Mouse (Mus musculus): ENCODE measurements around the gene 1700018B08Rik. TPM values are rescaled to one million over a fixed set of nuclear protein-coding genes. Genes with fewer than 3 reads are reported as not detected.

1700018B08Rik gene
- polyA plus RNA-seq, 1 experiment from 2014 or later = not detected

DNA sequence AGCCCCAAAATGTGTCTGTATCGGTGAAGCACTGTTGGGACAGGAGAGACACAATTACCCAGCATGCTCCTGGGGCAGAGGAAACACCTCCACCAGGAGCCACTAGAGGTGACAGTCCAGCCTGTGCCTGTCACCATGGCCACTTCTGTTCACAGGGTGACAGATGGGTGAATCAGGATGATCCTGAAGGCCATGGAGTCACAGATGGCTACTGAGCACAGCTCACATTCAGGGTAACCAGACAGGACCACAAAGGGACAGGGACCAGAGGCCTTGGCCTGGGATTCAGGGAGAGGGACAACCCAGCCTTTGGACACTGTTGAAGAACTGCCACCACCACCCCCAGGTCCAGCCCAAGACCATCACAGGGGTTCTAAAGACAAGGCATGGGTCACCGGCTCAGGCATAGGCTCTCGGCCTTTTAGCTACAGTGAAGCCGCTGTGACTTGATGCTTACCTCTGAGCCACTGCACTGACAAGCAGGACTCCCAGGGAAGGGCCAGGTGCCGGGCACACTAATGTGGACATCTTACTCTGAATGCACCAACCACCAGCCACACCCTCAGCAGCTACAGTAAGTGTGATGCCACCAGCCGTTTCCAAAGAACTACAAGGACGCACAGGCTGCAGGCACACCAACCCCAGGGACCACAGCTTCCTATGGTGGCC lies 16.4 kb upstream of the 1700018B08Rik start:
- Histone ChIP-seq H3K4me1 (peaks cover 19% of the 10 kb centered on the region), H3K27ac (replicated peaks) (no peak overlapping the region), H3K4me2 (no peak overlapping the region), H3K4me3 (no peak overlapping the region), H3K9me3 (no peaks in the 10 kb centered on the region), H3K36me3 (peaks cover 49% of the 10 kb centered on the region), H3K9ac (no peak overlapping the region), H3K27me3 (replicated peaks) (no peaks in the 10 kb centered on the region)
- 89% methylated on average over 7 of the region's 7 CpGs for WGBS
- ATAC-seq (ENCODE audit: extremely low read depth, insufficient number of reproducible peaks, low FRiP score, low TSS enrichment) = no peak

DNA sequence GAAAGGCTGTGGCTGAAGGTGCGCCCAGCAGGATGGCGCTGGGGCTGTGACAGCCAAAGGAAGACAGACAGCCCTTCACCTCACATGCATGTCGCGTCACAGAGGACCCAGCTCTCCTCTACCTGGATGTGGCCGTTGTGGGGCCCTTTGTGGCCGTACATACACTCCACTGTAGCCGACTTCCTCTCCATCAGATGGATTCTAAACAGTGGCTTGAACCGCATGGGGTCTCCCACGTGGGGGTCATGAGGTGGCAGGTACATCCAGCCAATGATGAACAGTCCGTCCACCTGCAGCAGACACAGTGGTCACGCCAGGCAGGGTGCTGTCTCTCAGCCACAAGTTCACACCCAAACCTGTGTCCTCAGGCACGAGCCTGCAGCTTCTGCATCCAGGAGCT lies 15.7 kb upstream of the 1700018B08Rik start:
- no peaks in the 10 kb centered on the region for H3K27me3 ChIP-seq (replicated peaks)
- no peak overlapping the region for H3K4me2 ChIP-seq
- H3K4me1 ChIP-seq = peaks cover 19% of the 10 kb centered on the region
- peaks cover 52% of the 10 kb centered on the region for H3K36me3 ChIP-seq
- H3K9ac ChIP-seq = no peak overlapping the region
- H3K27ac ChIP-seq (replicated peaks) = no peak overlapping the region
- H3K4me3 ChIP-seq = no peak overlapping the region
- ATAC-seq (ENCODE audit: extremely low read depth, insufficient number of reproducible peaks, low FRiP score, low TSS enrichment) = no peak
- WGBS = 89% methylated on average over 12 of the region's 12 CpGs
- no peaks in the 10 kb centered on the region for H3K9me3 ChIP-seq

GRCm38 (mm10) chr8:121558538-121558937 lies 14.4 kb upstream of the 1700018B08Rik start:
- no peak for ATAC-seq (ENCODE audit: extremely low read depth, insufficient number of reproducible peaks, low FRiP score, low TSS enrichment)
- H3K36me3 ChIP-seq = peaks cover 55% of the 10 kb centered on the region

DNA sequence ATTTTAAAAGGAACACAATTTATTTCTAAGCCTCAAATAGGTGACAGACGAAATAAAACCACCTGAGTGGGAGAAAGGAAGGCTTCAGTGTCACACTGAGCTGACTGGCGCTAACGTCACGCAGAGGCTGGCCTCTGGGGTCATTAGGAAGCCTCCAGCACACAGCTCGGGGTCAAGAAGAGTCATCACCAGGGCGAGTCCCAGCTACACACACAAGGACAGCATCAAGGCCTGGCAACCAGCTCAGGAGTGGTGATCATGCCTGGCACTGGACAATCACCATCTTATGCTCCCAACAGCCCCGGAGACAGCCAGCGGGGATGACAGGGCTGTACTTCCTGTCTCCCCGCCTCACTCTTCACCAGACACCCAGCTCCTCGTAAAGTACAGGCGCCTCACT lies 13.6 kb upstream of the 1700018B08Rik start:
- Histone ChIP-seq H3K27ac (replicated peaks) (no peak overlapping the region), H3K27me3 (replicated peaks) (no peaks in the 10 kb centered on the region), H3K4me3 (no peak overlapping the region), H3K36me3 (peaks cover 63% of the 10 kb centered on the region), H3K9me3 (no peaks in the 10 kb centered on the region), H3K9ac (no peak overlapping the region), H3K4me2 (no peak overlapping the region), H3K4me1 (peaks cover 7% of the 10 kb centered on the region)
- WGBS = 83% methylated on average over 11 of the region's 11 CpGs
- no peak for ATAC-seq (ENCODE audit: extremely low read depth, insufficient number of reproducible peaks, low FRiP score, low TSS enrichment)

More at GRCm38 (mm10) chr8:121558538-121558937, 14.4 kb upstream of the 1700018B08Rik start:
- 85% methylated on average over 16 of the region's 16 CpGs for WGBS
- Histone ChIP-seq H3K9ac (no peak overlapping the region), H3K9me3 (no peaks in the 10 kb centered on the region), H3K27me3 (replicated peaks) (no peaks in the 10 kb centered on the region), H3K4me2 (no peak overlapping the region), H3K4me3 (no peak overlapping the region), H3K4me1 (peaks cover 15% of the 10 kb centered on the region), H3K27ac (replicated peaks) (no peak overlapping the region)

DNA sequence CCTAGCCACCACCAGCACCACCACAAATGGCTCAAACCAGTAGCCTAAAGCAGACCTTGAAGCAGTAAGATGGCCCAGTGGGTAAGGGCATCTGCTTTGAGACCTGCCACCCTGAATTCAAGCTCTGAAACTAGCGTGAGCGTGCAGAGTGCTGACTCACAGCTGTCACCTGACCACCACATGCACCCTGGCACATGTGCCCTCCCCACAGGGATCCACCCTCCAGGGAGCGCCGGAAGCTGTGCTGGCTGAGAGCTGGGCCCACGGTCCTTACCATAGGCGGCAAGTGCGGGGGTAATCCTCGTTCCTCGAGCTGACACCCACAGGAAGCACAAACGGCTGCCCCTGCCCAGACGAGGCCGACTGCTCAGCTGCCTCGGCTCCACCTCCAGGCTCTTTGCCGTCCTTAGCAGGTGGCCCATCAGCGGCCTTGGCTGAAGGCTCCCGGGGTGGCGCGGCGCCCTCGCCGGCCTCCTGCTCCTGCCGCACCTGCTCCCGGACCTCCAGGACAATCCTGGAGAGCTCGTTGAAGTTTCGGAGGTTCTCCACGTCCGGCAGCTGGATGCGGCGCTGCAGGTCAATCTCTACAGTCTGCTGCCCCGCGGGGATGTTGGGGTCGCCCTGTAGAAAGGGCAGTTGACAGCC lies 9.8 kb upstream of the 1700018B08Rik start:
- Histone ChIP-seq H3K9ac (no peak overlapping the region), H3K9me3 (no peaks in the 10 kb centered on the region), H3K4me1 (peaks cover 18% of the 10 kb centered on the region), H3K4me3 (no peak overlapping the region), H3K36me3 (peaks cover 78% of the 10 kb centered on the region), H3K4me2 (no peak overlapping the region), H3K27ac (replicated peaks) (no peak overlapping the region), H3K27me3 (replicated peaks) (no peaks in the 10 kb centered on the region)
- WGBS = 95% methylated on average over 32 of the region's 32 CpGs
- no peak for ATAC-seq (ENCODE audit: extremely low read depth, insufficient number of reproducible peaks, low FRiP score, low TSS enrichment)

- 88% methylated on average over 9 of the region's 9 CpGs for WGBS
- Histone ChIP-seq H3K4me1 (peaks cover 18% of the 10 kb centered on the region), H3K27ac (replicated peaks) (no peak overlapping the region), H3K36me3 (peaks cover 63% of the 10 kb centered on the region), H3K4me3 (no peak overlapping the region), H3K4me2 (no peak overlapping the region), H3K27me3 (replicated peaks) (no peaks in the 10 kb centered on the region), H3K9me3 (no peaks in the 10 kb centered on the region), H3K9ac (no peak overlapping the region)
- ATAC-seq (ENCODE audit: extremely low read depth, insufficient number of reproducible peaks, low FRiP score, low TSS enrichment) = no peak
These were observed 8.4 kb upstream of the 1700018B08Rik start for GRCm38 (mm10) chr8:121552506-121552905.

DNA sequence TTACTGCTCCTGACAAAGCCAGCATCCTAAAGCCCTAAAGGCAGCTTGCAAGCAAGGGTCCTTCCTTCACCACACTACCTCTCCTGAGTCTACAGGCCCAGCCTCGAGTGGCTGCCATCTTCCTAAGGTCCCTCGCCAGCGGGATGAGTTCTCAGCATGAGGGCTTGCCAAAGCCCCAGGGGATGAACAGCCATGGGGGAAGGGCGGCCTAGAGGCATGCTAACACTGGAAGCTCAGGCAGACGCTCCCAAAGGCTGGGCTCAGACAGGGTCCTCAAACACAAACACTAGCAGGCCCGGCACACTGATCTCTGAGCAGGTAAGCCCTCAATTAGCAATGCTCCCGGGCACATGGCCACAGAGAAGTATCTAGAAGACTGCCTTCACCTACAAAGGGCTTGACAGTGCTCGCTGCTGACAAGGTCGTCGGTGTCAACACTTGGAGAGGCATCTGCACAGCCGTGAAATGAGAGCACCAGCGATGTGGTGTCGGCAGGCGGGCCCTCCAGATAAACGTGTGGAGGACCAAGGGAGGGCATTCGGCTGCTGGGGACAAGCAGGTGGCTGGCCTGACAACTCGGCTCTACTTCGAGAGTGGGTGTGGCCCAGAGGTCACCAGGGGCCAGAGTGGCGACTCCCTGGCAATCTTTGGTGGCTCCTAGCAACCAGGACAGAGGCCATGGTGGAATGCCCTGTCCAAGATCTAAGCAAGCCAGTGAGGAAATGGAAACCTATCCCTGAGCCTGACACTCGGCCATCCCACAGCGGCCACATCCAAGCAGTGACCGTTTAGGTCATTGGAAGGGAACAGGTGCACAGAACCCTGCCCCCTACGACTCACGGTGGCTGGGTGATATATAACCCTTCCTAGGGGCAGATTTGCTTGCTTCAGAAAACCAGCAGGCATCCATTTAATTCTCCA lies 7.2 kb upstream of the 1700018B08Rik start:
- Histone ChIP-seq H3K27ac (replicated peaks) (no peak overlapping the region), H3K36me3 (peaks cover 62% of the 10 kb centered on the region), H3K9me3 (no peaks in the 10 kb centered on the region), H3K9ac (no peak overlapping the region), H3K27me3 (replicated peaks) (no peaks in the 10 kb centered on the region; the same call in 1 of the 2 replicates), H3K4me3 (no peak overlapping the region), H3K4me1 (peaks cover 18% of the 10 kb centered on the region), H3K4me2 (no peak overlapping the region)
- 53% methylated on average over 24 of the region's 24 CpGs for WGBS
- ATAC-seq (ENCODE audit: extremely low read depth, insufficient number of reproducible peaks, low FRiP score, low TSS enrichment) = no peak

DNA sequence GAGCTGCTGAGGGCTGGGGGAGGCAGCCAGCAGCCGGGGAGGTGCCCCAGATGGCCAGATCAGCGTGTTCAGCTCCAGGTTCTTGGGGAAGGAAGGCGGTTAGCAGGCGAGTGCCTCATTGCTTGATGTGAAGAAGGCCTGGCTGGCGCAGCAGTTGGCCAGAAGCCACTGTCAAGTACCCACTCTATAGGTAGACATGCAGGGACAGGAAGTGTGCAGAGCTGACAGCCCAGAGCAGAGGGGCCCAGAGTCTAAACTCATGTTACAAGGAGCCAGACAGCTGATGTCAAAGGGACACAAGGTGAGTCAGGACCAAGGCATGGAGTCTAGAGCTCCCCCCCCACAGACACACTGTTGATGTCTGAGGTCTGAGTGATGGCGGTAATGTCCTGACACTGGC lies 5.9 kb upstream of the 1700018B08Rik start:
- Histone ChIP-seq H3K9me3 (no peaks in the 10 kb centered on the region), H3K27ac (replicated peaks) (no peak overlapping the region), H3K4me1 (peaks cover 18% of the 10 kb centered on the region), H3K4me3 (no peak overlapping the region), H3K27me3 (replicated peaks) (peaks cover 12% of the 10 kb centered on the region), H3K9ac (no peak overlapping the region), H3K4me2 (no peak overlapping the region), H3K36me3 (peaks cover 52% of the 10 kb centered on the region)
- WGBS = 77% methylated on average over 6 of the region's 6 CpGs
- ATAC-seq (ENCODE audit: extremely low read depth, insufficient number of reproducible peaks, low FRiP score, low TSS enrichment) = no peak

- H3K36me3 ChIP-seq = peaks cover 23% of the 10 kb centered on the region
- no peaks in the 10 kb centered on the region for H3K9me3 ChIP-seq
- no peak overlapping the region for H3K4me3 ChIP-seq
- H3K4me2 ChIP-seq = no peak overlapping the region
- no peak overlapping the region for H3K9ac ChIP-seq
- no peak for ATAC-seq (ENCODE audit: extremely low read depth, insufficient number of reproducible peaks, low FRiP score, low TSS enrichment)
- WGBS = 5% methylated on average over 7 of the region's 7 CpGs
- H3K4me1 ChIP-seq = peaks cover 21% of the 10 kb centered on the region
- H3K27ac ChIP-seq (replicated peaks) = no peak overlapping the region
- peaks cover 35% of the 10 kb centered on the region for H3K27me3 ChIP-seq (replicated peaks)
These were observed 3.0 kb upstream of the 1700018B08Rik start for GRCm38 (mm10) chr8:121547132-121547531.

GRCm38 (mm10) chr8:121544936-121545335 lies 816 bp upstream of the 1700018B08Rik start:
- H3K4me1 ChIP-seq = peaks cover 3% of the 10 kb centered on the region; the same call in 1 of the 2 replicates
- H3K9ac ChIP-seq = no peak overlapping the region
- peaks cover under 1% of the 10 kb centered on the region; the same call in 1 of the 2 replicates for H3K36me3 ChIP-seq
- WGBS = 40% methylated on average over 11 of the region's 11 CpGs
- no peak overlapping the region for H3K27ac ChIP-seq (replicated peaks)
- ATAC-seq (ENCODE audit: extremely low read depth, insufficient number of reproducible peaks, low FRiP score, low TSS enrichment) = no peak
- no peak overlapping the region for H3K4me2 ChIP-seq
- no peaks in the 10 kb centered on the region; the same call in 1 of the 2 replicates for H3K9me3 ChIP-seq
- peaks cover 43% of the 10 kb centered on the region for H3K27me3 ChIP-seq (replicated peaks)
- no peak overlapping the region for H3K4me3 ChIP-seq

DNA sequence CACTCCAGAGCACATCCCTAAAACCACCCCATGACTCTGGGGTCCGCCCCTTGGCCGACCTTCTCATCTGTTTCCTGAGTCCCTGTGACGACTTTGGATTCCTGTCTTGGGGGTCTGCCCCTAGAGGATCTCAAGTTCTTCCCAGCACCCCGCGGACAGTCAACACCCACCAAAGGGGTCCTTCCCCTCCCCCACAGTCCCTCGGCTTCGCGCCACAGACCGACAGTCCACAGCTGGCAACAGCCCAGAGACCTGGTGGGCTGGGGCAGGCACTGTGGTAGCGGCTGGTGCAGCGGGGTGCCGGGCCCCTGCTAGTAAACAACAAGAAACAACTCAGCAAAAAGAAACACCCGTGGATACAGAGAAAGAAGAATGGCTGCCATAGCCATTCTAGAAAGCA lies 1.2 kb downstream of the 1700018B08Rik start:
- Histone ChIP-seq H3K27ac (replicated peaks) (no peak overlapping the region), H3K9ac (no peak overlapping the region), H3K4me2 (no peak overlapping the region), H3K4me3 (no peak overlapping the region), H3K27me3 (replicated peaks) (peaks cover 52% of the 10 kb centered on the region), H3K4me1 (peaks cover 3% of the 10 kb centered on the region; the same call in 1 of the 2 replicates), H3K36me3 (no peaks in the 10 kb centered on the region), H3K9me3 (no peaks in the 10 kb centered on the region; the same call in 1 of the 2 replicates)
- 61% methylated on average over 13 of the region's 13 CpGs for WGBS
- ATAC-seq (ENCODE audit: extremely low read depth, insufficient number of reproducible peaks, low FRiP score, low TSS enrichment) = no peak
